Mouse (Mus musculus) thymus, postnatal 0 days (tissue): Measurements from ENCODE around the gene Tlk2. TPM values are rescaled to one million over a fixed set of nuclear protein-coding genes. Genes with fewer than 3 reads are reported as not detected.

Source experiments
- DNase-seq: peaks from one replicate; pipeline ENCODE4 v3.0.0-alpha.2; 2015; ENCODE audit warnings: low spot score
- polyA plus RNA-seq: library from polyadenylated mRNA; unstranded; fragments of >200 nt; fragmentation: Nextera tagmentation; extraction: Ambion mirVana; gene quantifications from 2 replicates; pipeline ENCODE4 v1.2.1, GENCODE M21; 2015

Gene Tlk2
- polyA plus RNA-seq, 1 experiment from 2014 or later, result 19.1 TPM

GRCm38 (mm10) chr11:105312972-105313632 is 134.5 kb downstream of the Tlk2 start:
- DNase-seq, result no peak

- no peak for DNase-seq
These were observed 135.0 kb downstream of the Tlk2 start for GRCm38 (mm10) chr11:105313633-105314014.

- no peak for DNase-seq
These were observed 136.7 kb downstream of the Tlk2 start for GRCm38 (mm10) chr11:105315296-105315695.

GRCm38 (mm10) chr11:105316121-105316520 is 137.5 kb downstream of the Tlk2 start:
- DNase-seq, result no peak

- DNase-seq, result no peak
These were observed 139.2 kb downstream of the Tlk2 start for GRCm38 (mm10) chr11:105317769-105318168.

GRCm38 (mm10) chr11:105321090-105321489 is 142.5 kb downstream of the Tlk2 start:
- DNase-seq, result no peak

- no peak for DNase-seq
These were observed 144.9 kb downstream of the Tlk2 start for GRCm38 (mm10) chr11:105323530-105323929.

- no peak for DNase-seq
These were observed 148.5 kb downstream of the Tlk2 start for GRCm38 (mm10) chr11:105327101-105327500.

- no peak for DNase-seq
These were observed 151.4 kb downstream of the Tlk2 start for GRCm38 (mm10) chr11:105329962-105330361.

- no peak for DNase-seq
These were observed 152.5 kb downstream of the Tlk2 start for GRCm38 (mm10) chr11:105331129-105331528.

GRCm38 (mm10) chr11:105331732-105332131 is 153.1 kb downstream of the Tlk2 start:
- no peak for DNase-seq

- DNase-seq, result peak; percentile 25
These were observed 153.9 kb downstream of the Tlk2 start for GRCm38 (mm10) chr11:105332468-105332867.

Other genes starting within 250 kb of the Tlk2 start
- gene Efcab3, start 115.2 kb upstream of the Tlk2 start, polyA plus RNA-seq, result 0.27 and 0.71 TPM in 2 replicates
- gene Mettl2, start 52.4 kb upstream of the Tlk2 start, polyA plus RNA-seq, result 23.3 and 29.7 TPM in 2 replicates
- not detected in 2 replicates for gene Gm10842, start 31.9 kb upstream of the Tlk2 start, polyA plus RNA-seq
- 0.74 and 0.84 TPM in 2 replicates for gene Mrc2, start 113.8 kb downstream of the Tlk2 start, polyA plus RNA-seq